Mouse (Mus musculus) heart, adult 2 months (tissue): ENCODE measurements around the gene Hacl1.

Experiments used
- CTCF ChIP-seq: fragments of 200-600 bp; IDR thresholded peaks from 2 replicates; pipeline ENCODE4 v1.8.1; 2022; ENCODE audit warnings: antibody characterized with exemption, mild to moderate bottlenecking, moderate library complexity
- POLR2A ChIP-seq: fragments of 200-500 bp; IDR thresholded peaks from 2 replicates; pipeline ENCODE4 v1.6.1; 2011; ENCODE audit warnings: mild to moderate bottlenecking, low read depth, low read length, control low read depth; ENCODE audit not compliant: insufficient read depth

DNA sequence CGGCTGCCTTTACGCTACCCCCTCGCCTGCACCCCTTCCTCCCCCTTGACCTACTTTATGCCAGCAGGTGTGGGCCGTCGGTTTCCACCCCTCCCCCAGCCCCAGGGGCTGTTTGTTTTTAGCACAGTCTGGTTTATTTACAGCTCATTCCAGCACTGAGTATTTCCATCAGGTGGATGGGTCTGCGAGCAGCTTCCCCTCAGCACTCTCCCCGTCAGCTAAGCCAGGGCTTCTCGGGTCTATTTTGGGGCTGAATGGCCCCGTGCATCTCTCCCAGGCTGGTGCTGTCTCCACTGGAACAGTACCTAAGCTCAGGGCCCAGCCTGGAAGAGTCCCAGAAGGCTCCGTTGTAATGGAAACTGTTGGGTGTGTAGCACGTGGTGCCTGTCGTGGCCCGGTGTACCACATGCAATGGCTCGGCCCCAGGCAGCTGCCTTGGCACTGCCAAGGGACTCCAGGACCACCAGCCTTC lies 85.1 kb downstream of the Hacl1 start:
- TF ChIP-seq POLR2A (no peak), CTCF (no peak)
